Mouse (Mus musculus): ENCODE measurements around the gene Pde6c. TPM values are rescaled to one million over a fixed set of nuclear protein-coding genes. Genes with fewer than 3 reads are reported as not detected.

Pde6c gene
- polyA plus RNA-seq (2021) = not detected

DNA sequence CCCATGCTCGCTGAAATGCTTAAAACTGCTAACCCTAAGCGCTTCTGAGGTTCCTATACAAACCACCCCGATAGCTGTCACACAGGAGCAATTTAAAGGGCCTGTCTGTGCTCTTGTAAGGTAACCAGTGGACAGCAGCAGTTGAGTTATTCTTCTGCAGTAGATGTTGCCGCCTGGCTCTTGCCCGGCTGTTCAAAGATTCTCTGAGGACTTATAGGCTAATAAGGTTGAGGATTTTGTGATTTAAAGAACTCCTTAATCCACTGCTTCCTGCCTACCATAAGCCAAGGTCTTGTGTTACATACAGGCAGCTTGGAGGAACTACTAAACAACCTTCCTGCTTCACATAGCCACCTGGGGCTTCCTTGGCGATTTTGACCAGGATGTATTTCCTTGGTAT, at the start of gene Pde6c:
Gene Pde6c, plus strand, starts transcription at position 301 of the 400 bp plus-strand sequence.
- TF ChIP-seq CTCF (IDR thresholded peaks at IDR 0.05) = no peak
- ChIA-PET CTCF (interaction anchor here (0.9 kb wide), 1 partner anchor 66 kb away, joined by 3 read pairs; no protein-coding TSS in a partner anchor), POLR2A (no interaction called here)
- H3K27me3 ChIP-seq = peaks cover 36% of the 10 kb centered on the region
- DNase-seq (ENCODE audit: low read depth, low spot score) = no peak
- ATAC-seq = no peak
- in situ Hi-C loops (cut with MboI; ENCODE audit: low pct_unique_long_range_greater_than_20kb) = no loop called here

- no peak for ATAC-seq
- ChIA-PET POLR2A (no interaction called here), CTCF (no interaction called here)
- no peak for DNase-seq (ENCODE audit: low read depth, low spot score)
- in situ Hi-C loops (cut with MboI; ENCODE audit: low pct_unique_long_range_greater_than_20kb) = loop anchor here (10.0 kb wide), 1 partner anchor 122 kb away; no protein-coding TSS in a partner anchor
- no peak for TF ChIP-seq CTCF (IDR thresholded peaks at IDR 0.05)
- peaks cover 37% of the 10 kb centered on the region for H3K27me3 ChIP-seq
These were observed 49.6 kb upstream of the Pde6c start for GRCm38 (mm10) chr19:38082931-38083525.

DNA sequence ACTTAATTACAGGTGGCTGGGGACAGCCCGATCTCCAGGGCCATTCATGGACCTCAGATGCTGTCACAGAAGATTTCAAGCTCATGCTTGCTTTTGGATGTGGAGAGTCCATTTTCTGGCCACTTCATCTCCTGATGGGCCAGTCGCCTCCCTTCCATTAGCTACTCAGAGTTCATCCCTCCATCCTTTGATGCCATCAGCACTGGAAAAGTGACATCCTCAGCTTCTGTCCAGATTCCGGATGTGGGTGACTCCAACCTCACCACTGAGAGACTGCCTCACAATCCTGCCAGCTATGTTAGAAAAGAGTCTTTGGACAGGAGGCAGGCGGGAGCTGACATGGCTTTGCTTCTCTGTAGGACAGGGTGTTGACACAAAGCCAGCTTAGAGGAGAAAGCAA, 46.7 kb upstream of the Pde6c start:
- in situ Hi-C loops (cut with MboI; ENCODE audit: low pct_unique_long_range_greater_than_20kb) = loop anchor here (10.0 kb wide), 1 partner anchor 119 kb away; no protein-coding TSS in a partner anchor
- no peak for TF ChIP-seq CTCF (IDR thresholded peaks at IDR 0.05)
- ATAC-seq = no peak
- DNase-seq (ENCODE audit: low read depth, low spot score) = no peak
- ChIA-PET CTCF (no interaction called here), POLR2A (no interaction called here)
- peaks cover 58% of the 10 kb centered on the region for H3K27me3 ChIP-seq

DNA sequence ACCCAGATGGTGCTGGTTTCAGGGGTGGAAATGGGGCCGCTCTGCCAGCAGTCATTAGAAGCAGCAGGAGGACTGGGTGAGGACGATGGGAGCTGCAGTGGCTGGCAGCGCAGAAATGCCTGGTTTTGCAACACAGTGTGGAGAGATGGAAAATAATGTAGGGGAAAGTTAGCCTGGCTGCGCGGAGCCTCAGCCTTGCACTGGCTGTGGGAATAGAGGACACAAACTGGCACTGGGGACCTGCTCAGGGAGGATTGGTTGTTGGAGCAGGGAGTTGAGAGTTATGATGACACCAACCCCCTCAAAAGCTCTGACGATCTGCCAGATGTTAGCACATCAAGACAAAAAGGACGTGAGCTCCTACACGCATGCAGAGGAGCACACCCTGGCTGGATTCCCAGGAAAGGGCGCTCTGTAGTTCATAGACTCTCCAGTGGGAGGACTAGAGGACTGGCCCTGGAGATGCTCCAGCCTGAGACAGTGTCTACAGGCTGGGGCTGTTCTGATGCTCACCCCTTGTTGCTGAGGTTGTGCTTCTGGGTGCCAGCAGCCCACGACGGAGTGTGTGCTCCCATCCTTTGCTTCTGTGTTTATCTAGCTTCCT, 45.5 kb upstream of the Pde6c start:
- peak; percentile 76 for TF ChIP-seq CTCF (IDR thresholded peaks at IDR 0.05)
- ChIA-PET POLR2A (no interaction called here), CTCF (interaction anchor here (0.8 kb wide), 1 partner anchor 167 kb away, joined by 3 read pairs; no protein-coding TSS in a partner anchor)
- peak; percentile 80 for ATAC-seq
- in situ Hi-C loops (cut with MboI; ENCODE audit: low pct_unique_long_range_greater_than_20kb) = loop anchor here (10.0 kb wide), 1 partner anchor 118 kb away; no protein-coding TSS in a partner anchor
- DNase-seq (ENCODE audit: low read depth, low spot score) = no peak
- H3K27me3 ChIP-seq = peaks cover 64% of the 10 kb centered on the region

- ATAC-seq (no peak), DNase-seq (ENCODE audit: low read depth, low spot score) (no peak)
- CTCF ChIA-PET = no interaction called here
- H3K27me3 ChIP-seq = peaks cover 63% of the 10 kb centered on the region
- POLR2A ChIA-PET = no interaction called here
- in situ Hi-C loops (cut with MboI; ENCODE audit: low pct_unique_long_range_greater_than_20kb) = loop anchor here (10.0 kb wide), 1 partner anchor 115 kb away; no protein-coding TSS in a partner anchor
- no peak for TF ChIP-seq CTCF (IDR thresholded peaks at IDR 0.05)
These were observed 43.2 kb upstream of the Pde6c start for GRCm38 (mm10) chr19:38089358-38089757.

- peaks cover 67% of the 10 kb centered on the region for H3K27me3 ChIP-seq
- ChIA-PET POLR2A (no interaction called here), CTCF (no interaction called here)
- no peak for TF ChIP-seq CTCF (IDR thresholded peaks at IDR 0.05)
- DNase-seq (ENCODE audit: low read depth, low spot score) (no peak), ATAC-seq (no peak)
- in situ Hi-C loops (cut with MboI; ENCODE audit: low pct_unique_long_range_greater_than_20kb) = no loop called here
These were observed 41.0 kb upstream of the Pde6c start for GRCm38 (mm10) chr19:38091512-38091985.

DNA sequence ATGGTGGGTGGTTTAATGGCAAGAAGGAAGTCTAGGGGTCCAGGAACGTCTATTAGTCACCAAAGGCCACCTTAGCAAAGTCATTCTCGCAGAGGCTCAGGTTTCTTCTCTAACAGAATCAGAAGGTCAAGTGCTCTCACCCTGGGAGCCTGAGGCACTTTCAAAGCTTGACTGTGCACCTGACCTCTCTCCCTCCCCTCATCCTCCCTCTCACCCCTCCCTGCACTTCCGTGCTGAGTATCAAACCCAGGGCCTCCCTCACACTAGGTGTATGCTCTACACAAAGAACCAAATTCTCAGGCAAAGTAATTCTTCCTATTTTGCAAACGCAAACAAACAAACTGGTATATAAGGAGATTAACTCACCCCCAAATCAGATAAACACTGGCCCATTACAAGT, 36.4 kb upstream of the Pde6c start:
- peaks cover 71% of the 10 kb centered on the region for H3K27me3 ChIP-seq
- ATAC-seq (no peak), DNase-seq (ENCODE audit: low read depth, low spot score) (no peak)
- no peak for TF ChIP-seq CTCF (IDR thresholded peaks at IDR 0.05)
- CTCF ChIA-PET = no interaction called here
- in situ Hi-C loops (cut with MboI; ENCODE audit: low pct_unique_long_range_greater_than_20kb) = no loop called here
- POLR2A ChIA-PET = no interaction called here

- H3K27me3 ChIP-seq = peaks cover 75% of the 10 kb centered on the region
- DNase-seq (ENCODE audit: low read depth, low spot score) (no peak), ATAC-seq (no peak)
- no peak for TF ChIP-seq CTCF (IDR thresholded peaks at IDR 0.05)
- CTCF ChIA-PET = no interaction called here
- POLR2A ChIA-PET = no interaction called here
- in situ Hi-C loops (cut with MboI; ENCODE audit: low pct_unique_long_range_greater_than_20kb) = no loop called here
These were observed 35.5 kb upstream of the Pde6c start, which contains the start of gene Ffar4 for GRCm38 (mm10) chr19:38096858-38097758. TSS of gene Ffar4 (plus strand) at chr19:38097071.

DNA sequence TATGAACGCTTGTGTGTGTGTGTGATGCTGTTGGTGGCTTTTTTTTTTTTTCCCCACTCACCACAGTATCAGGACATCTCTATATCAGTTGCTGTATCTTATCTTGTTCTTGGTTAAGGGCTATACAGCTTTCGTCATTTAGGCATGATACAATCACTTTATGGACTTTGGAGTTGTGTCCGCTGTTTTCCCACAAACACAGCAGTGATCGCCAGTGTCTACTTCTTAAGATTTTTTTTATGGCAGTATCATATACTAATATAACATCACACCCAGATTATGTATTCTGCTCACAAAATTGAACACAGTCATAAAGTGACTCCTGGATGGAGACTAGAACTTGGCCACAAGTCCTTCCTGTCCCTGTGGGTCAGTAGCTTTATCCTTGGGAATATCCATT, 24.7 kb upstream of the Pde6c start:
- ChIA-PET POLR2A (no interaction called here), CTCF (interaction anchor here (1.5 kb wide), 1 partner anchor 51 kb away, joined by 3 read pairs; no protein-coding TSS in a partner anchor)
- no peak for DNase-seq (ENCODE audit: low read depth, low spot score)
- in situ Hi-C loops (cut with MboI; ENCODE audit: low pct_unique_long_range_greater_than_20kb) = no loop called here
- peaks cover 37% of the 10 kb centered on the region for H3K27me3 ChIP-seq
- TF ChIP-seq CTCF (IDR thresholded peaks at IDR 0.05) = no peak
- ATAC-seq = no peak

GRCm38 (mm10) chr19:38109506-38110242, 22.9 kb upstream of the Pde6c start:
- POLR2A ChIA-PET = interaction anchor here (0.5 kb wide), 1 partner anchor 11 kb away, joined by 3 read pairs; no protein-coding TSS in a partner anchor
- no peak for ATAC-seq

More at GRCm38 (mm10) chr19:38109506-38110242, 22.9 kb upstream of the Pde6c start:
- peaks cover 42% of the 10 kb centered on the region for H3K27me3 ChIP-seq
- CTCF ChIA-PET = no interaction called here
- no peak for TF ChIP-seq CTCF (IDR thresholded peaks at IDR 0.05)
- DNase-seq (ENCODE audit: low read depth, low spot score) = no peak
- in situ Hi-C loops (cut with MboI; ENCODE audit: low pct_unique_long_range_greater_than_20kb) = no loop called here

All from Patski (cell line).